Mouse (Mus musculus): ENCODE measurements around the gene Edem3. TPM values are rescaled to one million over a fixed set of nuclear protein-coding genes. Genes with fewer than 3 reads are reported as not detected.

Gene Edem3
- polyA plus RNA-seq (2012; rRNA removed) = 19.9 and 21.3 TPM in 2 replicates

GRCm38 (mm10) chr1:151754881-151755659 is at the start of gene Edem3:
Gene Edem3 (plus strand): TSS chr1:151755371.
- under 1% methylated on average over 64 of the region's 64 CpGs for WGBS
- Histone ChIP-seq H3K4me3 (replicated peaks; ENCODE audit: insufficient read depth, low read depth, low read length) (peak within 1 kb of the TSS; percentile 82), H3K4me1 (ENCODE audit: control insufficient read depth, insufficient read depth, low read length) (no peaks in the 10 kb centered on the region; the same call in 1 of the 2 replicates), H3K27ac (ENCODE audit: insufficient read depth, low read length) (peak within 1 kb of the TSS; percentile 14), H3K27me3 (ENCODE audit: control insufficient read depth, insufficient read depth, low read length) (no peaks in the 10 kb centered on the region)
- peak; percentile 97 to 100 for DNase-seq
- TF ChIP-seq POLR2A (IDR thresholded peaks at IDR 0.05; ENCODE audit: borderline replicate concordance, insufficient read depth, low read length) (peak; percentile 81), CTCF (IDR thresholded peaks at IDR 0.05; ENCODE audit: borderline replicate concordance, insufficient read depth, low read depth, low read length) (no peak)

DNA sequence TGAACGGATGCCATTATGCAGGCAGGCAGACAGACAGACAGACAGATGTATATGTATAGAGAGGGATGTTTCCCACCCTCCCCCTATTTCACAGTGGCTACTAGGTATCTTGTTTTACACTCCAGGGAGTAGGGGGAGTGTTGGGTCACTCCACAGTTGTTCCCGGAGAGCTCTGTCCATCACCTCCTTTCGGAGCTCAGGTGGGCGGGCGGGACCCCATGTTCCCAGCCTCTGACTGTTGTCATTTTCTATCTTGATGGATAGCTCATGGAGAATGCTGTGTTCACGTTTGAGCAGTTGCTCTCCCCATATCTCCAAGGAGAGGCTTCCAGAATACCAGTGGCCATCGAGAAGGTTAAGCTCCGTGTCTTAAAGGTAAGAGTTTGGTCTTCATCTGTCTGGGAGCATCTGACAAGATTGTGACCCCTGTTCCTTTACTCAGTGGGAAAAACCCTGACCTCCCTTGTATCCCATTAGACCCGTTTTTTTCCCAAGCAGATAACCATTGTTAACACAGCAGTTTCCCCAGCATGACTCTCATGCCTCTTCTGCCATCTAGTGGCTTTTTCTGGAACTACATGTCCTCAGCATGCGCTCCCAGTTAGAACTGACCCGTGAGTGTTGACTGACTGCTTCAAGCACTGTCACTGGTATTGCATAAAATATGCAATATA is 49.3 kb upstream of the Edem3 start:
- H3K27me3 ChIP-seq (ENCODE audit: control insufficient read depth, insufficient read depth, low read length) = no peaks in the 10 kb centered on the region
- TF ChIP-seq CTCF (IDR thresholded peaks at IDR 0.05; ENCODE audit: borderline replicate concordance, insufficient read depth, low read depth, low read length) (peak; percentile 87), POLR2A (IDR thresholded peaks at IDR 0.05; ENCODE audit: borderline replicate concordance, insufficient read depth, low read length) (no peak)
- H3K4me3 ChIP-seq (replicated peaks; ENCODE audit: insufficient read depth, low read depth, low read length) = no peak overlapping the region
- no peaks in the 10 kb centered on the region for H3K4me1 ChIP-seq (ENCODE audit: control insufficient read depth, insufficient read depth, low read length)
- H3K27ac ChIP-seq (ENCODE audit: insufficient read depth, low read length) = no peak overlapping the region
- peak; percentile 71 to 78 for DNase-seq
- 37% methylated on average over 11 of the region's 11 CpGs for WGBS

DNA sequence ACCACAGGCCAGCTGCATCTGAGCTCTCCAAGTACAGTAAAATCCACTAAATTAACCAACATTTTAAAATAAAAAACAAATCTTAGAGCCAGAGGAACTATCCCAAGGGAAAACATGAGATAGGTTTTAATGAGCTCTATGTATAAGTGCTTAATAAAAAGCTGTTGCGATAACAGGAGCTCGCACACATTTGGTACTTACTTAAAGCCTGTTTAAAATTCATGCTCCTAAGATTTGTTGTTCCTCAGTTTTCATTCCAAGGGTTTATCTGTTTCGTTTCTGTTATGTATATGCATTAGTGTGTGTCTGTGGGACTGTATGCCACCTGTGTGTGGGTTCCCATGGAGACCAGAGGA is 48.8 kb upstream of the Edem3 start:
- Histone ChIP-seq H3K4me3 (replicated peaks; ENCODE audit: insufficient read depth, low read depth, low read length) (no peak overlapping the region), H3K27ac (ENCODE audit: insufficient read depth, low read length) (no peak overlapping the region), H3K4me1 (ENCODE audit: control insufficient read depth, insufficient read depth, low read length) (no peaks in the 10 kb centered on the region), H3K27me3 (ENCODE audit: control insufficient read depth, insufficient read depth, low read length) (no peaks in the 10 kb centered on the region)
- DNase-seq = no peak
- 88% methylated on average over 3 of the region's 3 CpGs for WGBS
- no peak for TF ChIP-seq POLR2A (IDR thresholded peaks at IDR 0.05; ENCODE audit: borderline replicate concordance, insufficient read depth, low read length)
- TF ChIP-seq CTCF (IDR thresholded peaks at IDR 0.05; ENCODE audit: borderline replicate concordance, insufficient read depth, low read depth, low read length) = no peak

GRCm38 (mm10) chr1:151708966-151709733 is 46.0 kb upstream of the Edem3 start:
- Histone ChIP-seq H3K4me1 (ENCODE audit: control insufficient read depth, insufficient read depth, low read length) (no peaks in the 10 kb centered on the region), H3K27me3 (ENCODE audit: control insufficient read depth, insufficient read depth, low read length) (no peaks in the 10 kb centered on the region), H3K27ac (ENCODE audit: insufficient read depth, low read length) (no peak overlapping the region), H3K4me3 (replicated peaks; ENCODE audit: insufficient read depth, low read depth, low read length) (no peak overlapping the region)
- no peak for TF ChIP-seq POLR2A (IDR thresholded peaks at IDR 0.05; ENCODE audit: borderline replicate concordance, insufficient read depth, low read length)
- TF ChIP-seq CTCF (IDR thresholded peaks at IDR 0.05; ENCODE audit: borderline replicate concordance, insufficient read depth, low read depth, low read length) = no peak
- 26% methylated on average over 13 of the region's 13 CpGs for WGBS
- no peak for DNase-seq

DNA sequence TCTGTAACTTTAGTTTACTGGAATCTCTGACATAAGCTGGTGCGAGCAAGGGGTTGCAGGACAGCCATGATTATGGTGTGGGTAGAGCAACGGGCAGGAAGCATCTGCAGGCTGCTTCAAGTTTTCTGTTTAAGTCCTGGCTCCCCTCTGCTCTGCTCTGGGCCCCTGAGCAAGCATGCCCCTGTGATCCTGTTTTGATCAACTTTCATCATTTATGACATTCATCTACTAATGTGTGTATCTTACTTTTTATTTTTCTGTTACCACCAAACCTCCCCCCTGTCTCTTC is 45.5 kb upstream of the Edem3 start:
- WGBS = 37% methylated on average over 2 of the region's 2 CpGs
- no peak for DNase-seq
- TF ChIP-seq POLR2A (IDR thresholded peaks at IDR 0.05; ENCODE audit: borderline replicate concordance, insufficient read depth, low read length) (no peak), CTCF (IDR thresholded peaks at IDR 0.05; ENCODE audit: borderline replicate concordance, insufficient read depth, low read depth, low read length) (no peak)
- Histone ChIP-seq H3K27me3 (ENCODE audit: control insufficient read depth, insufficient read depth, low read length) (no peaks in the 10 kb centered on the region), H3K27ac (ENCODE audit: insufficient read depth, low read length) (no peak overlapping the region), H3K4me3 (replicated peaks; ENCODE audit: insufficient read depth, low read depth, low read length) (no peak overlapping the region), H3K4me1 (ENCODE audit: control insufficient read depth, insufficient read depth, low read length) (no peaks in the 10 kb centered on the region)

GRCm38 (mm10) chr1:151710424-151711055 is 44.6 kb upstream of the Edem3 start:
- no peak overlapping the region for H3K27ac ChIP-seq (ENCODE audit: insufficient read depth, low read length)
- 73% methylated on average over 5 of the region's 5 CpGs for WGBS

GRCm38 (mm10) chr1:151711062-151711461 is 44.1 kb upstream of the Edem3 start:
- WGBS = 67% methylated on average over 7 of the region's 7 CpGs
- Histone ChIP-seq H3K27me3 (ENCODE audit: control insufficient read depth, insufficient read depth, low read length) (no peaks in the 10 kb centered on the region), H3K4me3 (replicated peaks; ENCODE audit: insufficient read depth, low read depth, low read length) (no peak overlapping the region), H3K27ac (ENCODE audit: insufficient read depth, low read length) (no peak overlapping the region), H3K4me1 (ENCODE audit: control insufficient read depth, insufficient read depth, low read length) (no peaks in the 10 kb centered on the region)
- TF ChIP-seq CTCF (IDR thresholded peaks at IDR 0.05; ENCODE audit: borderline replicate concordance, insufficient read depth, low read depth, low read length) = no peak
- TF ChIP-seq POLR2A (IDR thresholded peaks at IDR 0.05; ENCODE audit: borderline replicate concordance, insufficient read depth, low read length) = no peak
- DNase-seq = no peak

More at GRCm38 (mm10) chr1:151710424-151711055, 44.6 kb upstream of the Edem3 start:
- TF ChIP-seq POLR2A (IDR thresholded peaks at IDR 0.05; ENCODE audit: borderline replicate concordance, insufficient read depth, low read length) = no peak
- no peak for TF ChIP-seq CTCF (IDR thresholded peaks at IDR 0.05; ENCODE audit: borderline replicate concordance, insufficient read depth, low read depth, low read length)
- no peak overlapping the region for H3K4me3 ChIP-seq (replicated peaks; ENCODE audit: insufficient read depth, low read depth, low read length)
- H3K27me3 ChIP-seq (ENCODE audit: control insufficient read depth, insufficient read depth, low read length) = no peaks in the 10 kb centered on the region
- H3K4me1 ChIP-seq (ENCODE audit: control insufficient read depth, insufficient read depth, low read length) = no peaks in the 10 kb centered on the region
- no peak for DNase-seq
